Mouse (Mus musculus) ES-Bruce4 (cell line): ENCODE measurements around the gene Olfr414.

ENCODE experiments used
- CTCF ChIP-seq: IDR thresholded peaks from one replicate; pipeline ENCODE4 v1.8.1; 2011; ENCODE audit warnings: low read depth, low read length
- POLR2A ChIP-seq: IDR thresholded peaks from one replicate; pipeline ENCODE4 v1.8.1; 2011; ENCODE audit warnings: low read length; ENCODE audit not compliant: insufficient read depth

- no peak for TF ChIP-seq CTCF
- TF ChIP-seq POLR2A = no peak
Observed at GRCm38 (mm10) chr1:174455100-174455499, 31.2 kb downstream of the Olfr414 start.
